Mouse (Mus musculus) bone marrow macrophage, adult 2 months (primary cell): ENCODE results near the gene Nsd1.

Experiments used
- CTCF ChIP-seq: IDR thresholded peaks from 2 replicates; pipeline ENCODE4 v1.5.1; 2012; ENCODE audit warnings: low read depth, mild to moderate bottlenecking, low read length, moderate library complexity
- POLR2A ChIP-seq: IDR thresholded peaks from 2 replicates; pipeline ENCODE4 v1.6.1; 2012; ENCODE audit warnings: mild to moderate bottlenecking, low read depth, low read length, borderline replicate concordance

DNA sequence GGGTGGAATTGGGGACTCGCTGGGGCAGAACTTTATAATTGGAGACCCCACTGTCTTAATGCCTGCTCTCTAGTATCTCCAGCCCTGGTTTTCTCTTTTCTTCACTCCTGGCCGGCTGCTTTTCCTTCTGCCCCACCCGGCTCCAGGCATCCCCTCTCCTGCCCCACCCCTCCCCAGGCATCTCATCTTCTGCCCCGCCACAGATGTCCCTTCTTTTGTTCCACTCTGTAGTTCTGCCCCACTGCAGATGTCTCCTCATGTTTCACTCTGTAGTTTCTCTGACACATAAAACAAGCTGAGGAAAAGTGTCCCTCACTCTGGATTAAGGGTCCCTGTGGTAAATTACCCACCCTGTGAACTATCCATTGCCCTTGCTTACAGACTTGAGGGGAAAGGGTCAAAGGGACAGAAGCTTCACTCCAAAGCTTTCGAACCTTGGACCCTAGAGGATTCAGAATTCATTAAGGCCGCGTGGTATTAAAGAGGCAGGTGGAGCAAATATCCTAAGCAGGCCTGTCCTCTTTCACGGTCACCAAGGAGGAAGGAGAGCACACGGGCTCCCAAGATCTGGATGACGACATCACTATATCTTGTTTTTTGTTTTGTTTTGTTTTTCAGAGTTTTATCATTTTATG, 127.9 kb downstream of the Nsd1 start:
- TF ChIP-seq CTCF (no peak), POLR2A (no peak)
